Mouse (Mus musculus) lung, postnatal 0 days (tissue): ENCODE measurements around the gene Mapk8ip3.

Source experiments
- CTCF ChIP-seq: IDR thresholded peaks from 2 replicates; pipeline ENCODE4 v1.5.1; 2016; ENCODE audit warnings: antibody characterized with exemption, mild to moderate bottlenecking
- EP300 ChIP-seq: IDR thresholded peaks from 2 replicates; pipeline ENCODE4 v1.6.1; 2016; ENCODE audit warnings: antibody characterized with exemption, mild to moderate bottlenecking, control low read depth

DNA sequence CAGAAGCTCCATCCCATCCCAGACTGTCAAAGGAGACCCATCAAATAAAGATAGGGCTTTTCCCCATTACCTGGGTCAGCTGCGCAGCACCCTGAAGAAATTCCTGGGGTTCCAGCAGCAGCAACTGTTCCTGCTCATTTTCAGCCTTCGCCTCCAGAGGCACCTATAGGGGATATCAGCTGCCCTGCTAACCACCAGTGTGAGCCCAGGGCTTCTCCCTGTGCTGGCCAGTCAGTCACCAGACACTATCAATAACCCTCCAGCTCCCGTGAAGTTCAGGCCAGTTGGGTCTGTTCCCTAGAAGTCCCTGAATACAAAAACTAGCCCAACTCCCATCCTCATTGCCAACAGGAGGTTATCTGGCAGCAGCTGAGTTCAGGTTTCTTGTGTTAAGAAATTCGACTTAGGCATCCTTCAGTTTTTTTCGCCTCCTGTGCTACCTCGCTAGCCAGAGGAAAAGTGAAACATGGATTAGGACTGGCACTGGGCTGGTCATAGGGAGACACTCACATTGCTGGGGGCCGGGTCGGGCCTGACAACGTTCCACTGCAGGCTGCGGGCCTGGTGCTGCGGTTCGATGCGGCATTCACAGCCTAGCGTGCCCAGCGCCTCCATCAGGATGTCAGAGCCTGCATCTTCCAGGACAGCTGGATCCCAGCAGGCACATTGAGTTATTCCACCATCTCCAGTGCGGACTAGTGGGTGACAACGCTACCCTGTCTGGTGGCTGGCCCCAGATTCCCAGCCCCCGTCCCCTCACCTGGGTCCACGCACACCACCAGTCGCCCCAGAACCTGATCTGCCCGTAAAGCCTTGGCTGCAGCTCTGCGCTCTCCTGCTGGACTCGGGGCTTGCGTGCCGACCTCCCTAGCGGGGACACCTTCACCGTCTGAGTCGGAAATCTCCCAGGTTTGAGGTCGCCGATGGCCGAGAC, 42.4 kb downstream of the Mapk8ip3 start:
- TF ChIP-seq CTCF (no peak), EP300 (no peak)
